Mouse (Mus musculus) embryonic fibroblast, embryonic 13.5 days (primary cell): ENCODE data around the gene Gadl1.

ENCODE experiments used
- CTCF ChIP-seq: IDR thresholded peaks from 2 replicates; pipeline ENCODE4 v1.5.1; 2011; ENCODE audit warnings: mild to moderate bottlenecking, control low read depth, low read length, moderate library complexity, borderline replicate concordance; ENCODE audit not compliant: insufficient read depth
- POLR2A ChIP-seq: IDR thresholded peaks from 2 replicates; pipeline ENCODE4 v1.6.1; 2011; ENCODE audit warnings: low read depth, mild to moderate bottlenecking, control low read depth, low read length, moderate library complexity

DNA sequence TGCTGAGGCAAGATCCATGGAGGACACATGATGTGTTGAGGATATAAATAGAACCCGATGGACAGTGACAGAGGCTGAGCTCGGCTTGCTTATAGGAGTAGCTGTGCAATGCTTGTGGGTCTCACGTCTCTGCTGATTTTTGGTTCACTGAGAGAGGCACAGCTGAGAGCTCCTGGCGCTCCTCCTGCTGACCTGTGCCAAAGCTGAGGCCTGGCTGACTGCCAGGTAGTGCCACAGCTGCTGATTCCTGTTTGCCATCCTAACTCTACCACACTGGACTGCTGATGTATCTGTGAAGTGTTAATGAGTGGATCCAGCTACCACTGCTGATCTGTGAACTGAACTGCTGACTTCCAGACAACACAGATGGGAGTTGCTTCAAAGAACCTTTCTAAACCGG lies 21.7 kb upstream of the Gadl1 start:
- TF ChIP-seq POLR2A (no peak), CTCF (no peak)
